Mouse (Mus musculus) neural tube, embryonic 12.5 days (tissue): ENCODE measurements at regions not wholly inside any gene's neighbourhood (a gene's known extent, or its start where the extent isn't known, plus 50 kb on each side); places are given as distances from the start of the nearest gene placed in this dataset.
"Not testable (repeated sequence)": the region's sequence is repeated elsewhere in the genome, so short reads cannot be mapped to it uniquely, and the experiment has no call there.

Experiments used
- ATAC-seq: fragments of 200-750 bp; cut with Nextera tagmentation; 2 replicates; pipeline ENCODE4 v1.8.0; 2017; ENCODE audit warnings: low read depth, mild to moderate bottlenecking, moderate TSS enrichment, moderate library complexity; ENCODE audit not compliant: low FRiP score
- H3K27ac ChIP-seq: fragments of 300-500 bp; sonication (generic); 2 replicates; pipeline ENCODE4 v1.5.1; 2016
- H3K27me3 ChIP-seq: fragments of 300-500 bp; sonication (generic); replicated peaks from 2 replicates; pipeline ENCODE4 v1.6.1; 2016; ENCODE audit warnings: mild to moderate bottlenecking
- H3K36me3 ChIP-seq: fragments of 300-500 bp; sonication (generic); 2 replicates; pipeline ENCODE4 v1.6.1; 2016; ENCODE audit warnings: mild to moderate bottlenecking
- H3K4me1 ChIP-seq: fragments of 300-500 bp; sonication (generic); 2 replicates; pipeline ENCODE4 v1.6.1; 2016
- H3K4me2 ChIP-seq: fragments of 300-500 bp; sonication (generic); replicated peaks from 2 replicates; pipeline ENCODE4 v1.6.1; 2016; ENCODE audit warnings: mild to moderate bottlenecking
- H3K4me3 ChIP-seq: fragments of 300-500 bp; sonication (generic); 2 replicates; pipeline ENCODE4 v1.5.1; 2016
- H3K9ac ChIP-seq: fragments of 300-500 bp; sonication (generic); 2 replicates; pipeline ENCODE4 v1.6.1; 2016; ENCODE audit warnings: mild to moderate bottlenecking
- H3K9me3 ChIP-seq: fragments of 300-500 bp; sonication (generic); 2 replicates; pipeline ENCODE4 v1.6.1; 2016; ENCODE audit warnings: mild to moderate bottlenecking
- WGBS: fragments of 180-500 bp; shearing (Covaris S2); methylation state at CpG from one replicate; pipeline ENCODE4 v1.1.7; 2016; 5-methylcytosine and 5-hydroxymethylcytosine counted together

- peaks cover 11% of the 10 kb centered on the region; the same call in 1 of the 2 replicates for H3K4me1 ChIP-seq
- H3K9me3 ChIP-seq = no peaks in the 10 kb centered on the region
- H3K9ac ChIP-seq = no peak overlapping the region
- H3K27ac ChIP-seq = no peak overlapping the region
- 79% methylated on average over 6 of the region's 7 CpGs for WGBS
- H3K4me3 ChIP-seq = no peak overlapping the region
- no peak overlapping the region for H3K4me2 ChIP-seq
- no peak for ATAC-seq
- no peaks in the 10 kb centered on the region for H3K36me3 ChIP-seq
- H3K27me3 ChIP-seq = no peaks in the 10 kb centered on the region
Observed at GRCm38 (mm10) chr14:54147546-54147945, 106.4 kb downstream of the Dad1 start.

- no peak overlapping the region for H3K27ac ChIP-seq
- no peak for ATAC-seq
- H3K9ac ChIP-seq = no peak overlapping the region
- H3K9me3 ChIP-seq = no peaks in the 10 kb centered on the region
- no peaks in the 10 kb centered on the region for H3K36me3 ChIP-seq
- 39% methylated on average over 11 of the region's 11 CpGs for WGBS
- H3K4me2 ChIP-seq = no peak overlapping the region
- no peak overlapping the region for H3K4me3 ChIP-seq
- H3K27me3 ChIP-seq = no peaks in the 10 kb centered on the region
- H3K4me1 ChIP-seq = peaks cover 11% of the 10 kb centered on the region; the same call in 1 of the 2 replicates
Observed at GRCm38 (mm10) chr14:54145743-54146741, 107.9 kb downstream of the Dad1 start.

GRCm38 (mm10) chr14:54143828-54144227 is 110.1 kb downstream of the Dad1 start:
- no peak overlapping the region for H3K4me2 ChIP-seq
- 71% methylated on average over 1 of the region's 1 CpGs for WGBS
- H3K9me3 ChIP-seq = no peaks in the 10 kb centered on the region
- no peak overlapping the region for H3K9ac ChIP-seq
- H3K27me3 ChIP-seq = no peaks in the 10 kb centered on the region
- H3K36me3 ChIP-seq = no peaks in the 10 kb centered on the region
- no peak for ATAC-seq
- no peak overlapping the region for H3K4me3 ChIP-seq
- no peak overlapping the region for H3K27ac ChIP-seq
- peaks cover 11% of the 10 kb centered on the region; the same call in 1 of the 2 replicates for H3K4me1 ChIP-seq

- Histone ChIP-seq H3K9me3 (no peaks in the 10 kb centered on the region), H3K9ac (no peak overlapping the region), H3K4me2 (no peak overlapping the region), H3K36me3 (no peaks in the 10 kb centered on the region), H3K27ac (no peak overlapping the region), H3K4me1 (no peaks in the 10 kb centered on the region), H3K4me3 (no peak overlapping the region), H3K27me3 (no peaks in the 10 kb centered on the region)
- 92% methylated on average over 3 of the region's 3 CpGs for WGBS
- ATAC-seq = no peak
Observed at GRCm38 (mm10) chr14:54138288-54138687, 115.6 kb downstream of the Dad1 start.

GRCm38 (mm10) chr14:54136538-54136937 is 117.4 kb downstream of the Dad1 start:
- Histone ChIP-seq H3K9me3 (no peaks in the 10 kb centered on the region), H3K27ac (no peak overlapping the region), H3K4me2 (no peak overlapping the region), H3K4me3 (no peak overlapping the region), H3K4me1 (no peaks in the 10 kb centered on the region), H3K27me3 (no peaks in the 10 kb centered on the region), H3K36me3 (no peaks in the 10 kb centered on the region), H3K9ac (no peak overlapping the region)
- WGBS = 90% methylated on average over 3 of the region's 3 CpGs
- no peak for ATAC-seq

- Histone ChIP-seq H3K4me3 (no peak overlapping the region), H3K9me3 (no peaks in the 10 kb centered on the region), H3K36me3 (no peaks in the 10 kb centered on the region), H3K9ac (no peak overlapping the region), H3K27me3 (no peaks in the 10 kb centered on the region), H3K4me1 (peaks cover 4% of the 10 kb centered on the region), H3K27ac (no peak overlapping the region), H3K4me2 (no peak overlapping the region)
- 83% methylated on average over 4 of the region's 4 CpGs for WGBS
- ATAC-seq = no peak
Observed at GRCm38 (mm10) chr14:54128334-54128733, 125.6 kb downstream of the Dad1 start.

GRCm38 (mm10) chr14:54125510-54125909 is 128.4 kb downstream of the Dad1 start:
- Histone ChIP-seq H3K4me2 (no peak overlapping the region), H3K4me3 (no peak overlapping the region), H3K27ac (no peak overlapping the region), H3K4me1 (peaks cover 4% of the 10 kb centered on the region), H3K9ac (no peak overlapping the region), H3K36me3 (no peaks in the 10 kb centered on the region), H3K9me3 (no peaks in the 10 kb centered on the region), H3K27me3 (no peaks in the 10 kb centered on the region)
- no peak for ATAC-seq

GRCm38 (mm10) chr14:54121973-54122372 is 131.9 kb downstream of the Dad1 start:
- Histone ChIP-seq H3K4me3 (no peak overlapping the region), H3K27ac (no peak overlapping the region), H3K4me1 (peaks cover 4% of the 10 kb centered on the region), H3K9me3 (no peaks in the 10 kb centered on the region), H3K9ac (no peak overlapping the region), H3K27me3 (no peaks in the 10 kb centered on the region), H3K4me2 (no peak overlapping the region), H3K36me3 (no peaks in the 10 kb centered on the region)
- WGBS = 79% methylated on average over 7 of the region's 7 CpGs
- ATAC-seq = no peak

GRCm38 (mm10) chr14:54121340-54121739 is 132.6 kb downstream of the Dad1 start:
- H3K27ac ChIP-seq = no peak overlapping the region
- H3K9ac ChIP-seq = no peak overlapping the region
- H3K4me2 ChIP-seq = no peak overlapping the region
- no peaks in the 10 kb centered on the region for H3K9me3 ChIP-seq
- ATAC-seq = no peak
- no peaks in the 10 kb centered on the region for H3K27me3 ChIP-seq
- H3K4me1 ChIP-seq = peaks cover 4% of the 10 kb centered on the region
- H3K36me3 ChIP-seq = no peaks in the 10 kb centered on the region
- WGBS = 82% methylated on average over 4 of the region's 4 CpGs
- no peak overlapping the region for H3K4me3 ChIP-seq

GRCm38 (mm10) chr14:54120194-54120593 is 133.7 kb downstream of the Dad1 start:
- Histone ChIP-seq H3K36me3 (no peaks in the 10 kb centered on the region), H3K27ac (no peak overlapping the region), H3K9me3 (no peaks in the 10 kb centered on the region), H3K4me1 (no peaks in the 10 kb centered on the region), H3K4me2 (no peak overlapping the region), H3K27me3 (no peaks in the 10 kb centered on the region), H3K9ac (no peak overlapping the region), H3K4me3 (no peak overlapping the region)
- ATAC-seq = no peak
- WGBS = 92% methylated on average over 5 of the region's 5 CpGs

GRCm38 (mm10) chr14:54117607-54118006 is 136.3 kb downstream of the Dad1 start:
- not testable (repeated sequence) for H3K27ac ChIP-seq, H3K4me3 ChIP-seq, H3K36me3 ChIP-seq, H3K4me2 ChIP-seq, H3K9me3 ChIP-seq, H3K27me3 ChIP-seq, H3K9ac ChIP-seq, H3K4me1 ChIP-seq, ATAC-seq
- WGBS = 82% methylated on average over 8 of the region's 8 CpGs

GRCm38 (mm10) chr14:54113216-54113615 is 140.7 kb downstream of the Dad1 start:
- Histone ChIP-seq H3K27ac (no peak overlapping the region), H3K4me1 (peaks cover 8% of the 10 kb centered on the region; the same call in 1 of the 2 replicates), H3K4me2 (no peak overlapping the region), H3K9me3 (no peaks in the 10 kb centered on the region), H3K9ac (no peak overlapping the region), H3K36me3 (no peaks in the 10 kb centered on the region), H3K27me3 (no peaks in the 10 kb centered on the region), H3K4me3 (no peak overlapping the region)
- ATAC-seq = no peak
- 78% methylated on average over 2 of the region's 2 CpGs for WGBS

- Histone ChIP-seq H3K27me3 (no peaks in the 10 kb centered on the region), H3K4me3 (no peak overlapping the region), H3K4me2 (no peak overlapping the region), H3K27ac (no peak overlapping the region), H3K4me1 (peaks cover 8% of the 10 kb centered on the region; the same call in 1 of the 2 replicates), H3K9me3 (no peaks in the 10 kb centered on the region), H3K9ac (no peak overlapping the region), H3K36me3 (no peaks in the 10 kb centered on the region)
- ATAC-seq = no peak
- 86% methylated on average over 3 of the region's 3 CpGs for WGBS
Observed at GRCm38 (mm10) chr14:54110971-54111370, 142.9 kb downstream of the Dad1 start.
